Mouse (Mus musculus): ENCODE results near the gene Mst1.

Mst1 gene

DNA sequence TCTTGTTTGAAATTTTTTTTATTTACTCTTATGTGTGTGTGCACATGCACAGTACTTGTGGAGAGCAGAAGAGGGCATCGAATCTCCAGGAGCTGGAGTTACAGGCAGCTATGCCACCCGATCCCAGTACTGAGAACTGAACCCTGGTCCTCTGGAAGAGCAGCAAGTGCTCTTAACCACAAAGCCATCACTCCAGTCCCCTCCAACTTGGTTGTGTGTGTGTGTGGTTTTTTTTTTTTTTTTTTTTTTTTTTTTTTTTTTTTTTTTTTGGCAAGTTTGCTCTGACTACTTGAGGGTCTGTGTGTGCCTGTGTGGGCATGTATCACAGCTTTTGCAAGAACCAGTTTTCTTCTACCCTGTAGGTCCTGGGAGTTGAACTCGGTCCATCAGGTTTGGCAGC lies 52.1 kb downstream of the Mst1 start:
- DNase-seq (ENCODE audit: low spot score), result no peak

DNA sequence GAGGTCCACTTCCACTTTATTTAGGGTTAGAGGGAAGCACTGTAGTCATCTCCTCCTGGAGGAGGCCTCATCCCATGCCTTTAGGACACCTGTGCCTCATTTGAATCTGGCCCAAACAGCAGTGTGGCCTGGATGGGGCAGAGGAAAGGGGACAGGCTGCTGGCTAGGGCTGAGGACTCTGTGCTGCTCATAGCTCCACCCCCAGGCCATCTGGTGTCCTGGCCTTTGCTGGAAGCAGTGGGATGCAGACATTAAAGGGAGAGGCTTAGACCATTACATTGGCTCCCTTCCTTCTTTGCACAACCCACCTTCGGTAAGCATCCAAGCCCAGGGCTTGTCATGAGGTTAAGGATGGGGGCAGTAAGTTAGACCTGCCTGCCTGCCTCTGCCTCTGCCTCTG lies 53.2 kb downstream of the Mst1 start:
- DNase-seq (ENCODE audit: low spot score), result no peak
